Mouse (Mus musculus) embryonic fibroblast, embryonic 13.5 days (primary cell): ENCODE results near the gene Foxd4.

Experiments
- CTCF ChIP-seq: IDR thresholded peaks from 2 replicates; pipeline ENCODE4 v1.5.1; 2011; ENCODE audit warnings: mild to moderate bottlenecking, control low read depth, low read length, moderate library complexity, borderline replicate concordance; ENCODE audit not compliant: insufficient read depth
- POLR2A ChIP-seq: IDR thresholded peaks from 2 replicates; pipeline ENCODE4 v1.6.1; 2011; ENCODE audit warnings: low read depth, mild to moderate bottlenecking, control low read depth, low read length, moderate library complexity

GRCm38 (mm10) chr19:24851456-24852315 is 49.3 kb downstream of the Foxd4 start:
- TF ChIP-seq CTCF (no peak), POLR2A (no peak)
